Mouse (Mus musculus): ENCODE results near the gene Shank2. TPM values are rescaled to one million over a fixed set of nuclear protein-coding genes. Genes with fewer than 3 reads are reported as not detected.

The Shank2 gene
- polyA plus RNA-seq, 1 experiment from 2014 or later, result 0.54 TPM

GRCm38 (mm10) chr7:144390676-144391075 lies 388.9 kb downstream of the Shank2 start:
- no peak for ATAC-seq (ENCODE audit: insufficient read depth)
- 55% methylated on average over 8 of the region's 8 CpGs for WGBS (ENCODE audit: insufficient replicate concordance)
- no peaks in the 10 kb centered on the region for H3K4me1 ChIP-seq (replicated peaks)

DNA sequence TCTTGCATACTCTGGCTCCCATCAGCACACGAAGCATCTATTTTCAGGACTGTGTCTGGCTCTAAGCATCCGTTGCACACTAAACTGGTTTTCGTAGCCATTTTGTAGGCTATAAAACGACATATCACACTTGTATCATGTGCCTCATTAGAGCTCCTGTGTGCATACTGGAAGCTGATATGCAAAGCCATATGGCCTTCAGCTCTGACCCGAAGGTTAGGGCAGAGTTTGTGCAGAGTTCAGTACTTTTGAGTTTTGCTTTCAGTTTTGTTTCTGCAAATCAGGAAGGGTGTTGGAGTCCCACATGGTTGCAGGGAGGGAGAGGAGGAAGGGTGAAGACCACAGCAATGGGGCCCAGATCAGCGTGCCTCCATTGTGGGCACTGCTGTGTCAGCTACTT lies 390.0 kb downstream of the Shank2 start:
- no peak for ATAC-seq (ENCODE audit: insufficient read depth)
- Histone ChIP-seq H3K4me3 (replicated peaks) (no peak overlapping the region), H3K36me3 (replicated peaks) (no peaks in the 10 kb centered on the region), H3K4me2 (no peak overlapping the region), H3K9ac (no peak overlapping the region), H3K27ac (replicated peaks) (no peak overlapping the region), H3K9me3 (replicated peaks) (no peaks in the 10 kb centered on the region), H3K27me3 (no peaks in the 10 kb centered on the region), H3K4me1 (replicated peaks) (no peaks in the 10 kb centered on the region)
- WGBS (ENCODE audit: insufficient replicate concordance), result 55% methylated on average over 6 of the region's 6 CpGs

More at GRCm38 (mm10) chr7:144390676-144391075, 388.9 kb downstream of the Shank2 start:
- Histone ChIP-seq H3K4me2 (no peak overlapping the region), H3K27ac (replicated peaks) (no peak overlapping the region), H3K36me3 (replicated peaks) (no peaks in the 10 kb centered on the region), H3K27me3 (no peaks in the 10 kb centered on the region), H3K9me3 (replicated peaks) (no peaks in the 10 kb centered on the region), H3K9ac (no peak overlapping the region), H3K4me3 (replicated peaks) (no peak overlapping the region)

GRCm38 (mm10) chr7:144402492-144402891 lies 400.8 kb downstream of the Shank2 start:
- H3K27ac ChIP-seq (replicated peaks), result no peak overlapping the region
- H3K27me3 ChIP-seq, result no peaks in the 10 kb centered on the region
- no peak overlapping the region for H3K4me3 ChIP-seq (replicated peaks)
- no peak for ATAC-seq (ENCODE audit: insufficient read depth)
- H3K4me2 ChIP-seq, result no peak overlapping the region
- H3K9ac ChIP-seq, result no peak overlapping the region
- H3K9me3 ChIP-seq (replicated peaks), result no peaks in the 10 kb centered on the region
- WGBS (ENCODE audit: insufficient replicate concordance), result 51% methylated on average over 4 of the region's 4 CpGs
- no peaks in the 10 kb centered on the region for H3K36me3 ChIP-seq (replicated peaks)
- H3K4me1 ChIP-seq (replicated peaks), result no peaks in the 10 kb centered on the region

- Histone ChIP-seq H3K4me1 (replicated peaks) (no peaks in the 10 kb centered on the region), H3K27ac (replicated peaks) (no peak overlapping the region), H3K9ac (no peak overlapping the region), H3K27me3 (0 out of 2 replicates have a peak, but pooled peaks cover 5% of the 10 kb centered on the region), H3K4me2 (no peak overlapping the region), H3K36me3 (replicated peaks) (no peaks in the 10 kb centered on the region), H3K9me3 (replicated peaks) (no peaks in the 10 kb centered on the region), H3K4me3 (replicated peaks) (no peak overlapping the region)
- WGBS (ENCODE audit: insufficient replicate concordance), result 44% methylated on average over 4 of the region's 4 CpGs
- no peak for ATAC-seq (ENCODE audit: insufficient read depth)
Measured at GRCm38 (mm10) chr7:144407675-144408074, 405.9 kb downstream of the Shank2 start.

DNA sequence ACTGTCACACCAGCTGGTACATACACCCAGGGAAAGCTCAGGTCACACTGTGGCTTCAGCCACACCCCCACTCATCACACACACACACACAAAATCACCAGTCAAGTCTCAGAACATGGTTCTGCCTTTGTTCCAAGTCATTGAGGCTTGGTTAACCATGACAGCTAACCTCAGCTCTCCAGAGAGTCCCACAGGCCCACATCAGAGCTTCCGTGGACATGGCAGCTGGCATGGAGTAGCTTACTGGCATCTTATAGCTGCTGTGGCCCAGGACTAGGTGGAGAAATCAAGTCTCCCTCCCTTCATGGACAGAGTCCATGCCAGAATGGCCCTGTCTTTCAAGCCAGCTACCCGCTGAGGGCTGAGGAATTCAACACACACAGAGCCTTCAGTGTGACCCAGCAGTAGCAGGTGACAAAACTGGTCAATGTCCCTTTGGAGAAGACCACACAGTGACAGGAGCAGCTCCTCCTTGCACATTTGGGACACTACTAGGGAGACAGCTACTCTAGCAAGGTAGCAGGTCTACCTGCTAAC lies 406.8 kb downstream of the Shank2 start:
- no peak overlapping the region for H3K27ac ChIP-seq (replicated peaks)
- H3K9ac ChIP-seq, result no peak overlapping the region
- no peak for ATAC-seq (ENCODE audit: insufficient read depth)
- no peaks in the 10 kb centered on the region for H3K9me3 ChIP-seq (replicated peaks)
- WGBS (ENCODE audit: insufficient replicate concordance), result 58% methylated on average over 2 of the region's 2 CpGs
- no peak overlapping the region for H3K4me2 ChIP-seq
- 0 out of 2 replicates have a peak, but pooled peaks cover 5% of the 10 kb centered on the region for H3K27me3 ChIP-seq
- H3K4me1 ChIP-seq (replicated peaks), result no peaks in the 10 kb centered on the region
- H3K36me3 ChIP-seq (replicated peaks), result no peaks in the 10 kb centered on the region
- no peak overlapping the region for H3K4me3 ChIP-seq (replicated peaks)

GRCm38 (mm10) chr7:144409682-144410081 lies 408.0 kb downstream of the Shank2 start:
- Histone ChIP-seq H3K4me3 (replicated peaks) (no peak overlapping the region), H3K9me3 (replicated peaks) (no peaks in the 10 kb centered on the region), H3K4me2 (no peak overlapping the region), H3K27me3 (0 out of 2 replicates have a peak, but pooled peaks cover 5% of the 10 kb centered on the region), H3K36me3 (replicated peaks) (no peaks in the 10 kb centered on the region), H3K27ac (replicated peaks) (no peak overlapping the region), H3K4me1 (replicated peaks) (no peaks in the 10 kb centered on the region), H3K9ac (no peak overlapping the region)
- ATAC-seq (ENCODE audit: insufficient read depth), result no peak
- 68% methylated on average over 18 of the region's 18 CpGs for WGBS (ENCODE audit: insufficient replicate concordance)

DNA sequence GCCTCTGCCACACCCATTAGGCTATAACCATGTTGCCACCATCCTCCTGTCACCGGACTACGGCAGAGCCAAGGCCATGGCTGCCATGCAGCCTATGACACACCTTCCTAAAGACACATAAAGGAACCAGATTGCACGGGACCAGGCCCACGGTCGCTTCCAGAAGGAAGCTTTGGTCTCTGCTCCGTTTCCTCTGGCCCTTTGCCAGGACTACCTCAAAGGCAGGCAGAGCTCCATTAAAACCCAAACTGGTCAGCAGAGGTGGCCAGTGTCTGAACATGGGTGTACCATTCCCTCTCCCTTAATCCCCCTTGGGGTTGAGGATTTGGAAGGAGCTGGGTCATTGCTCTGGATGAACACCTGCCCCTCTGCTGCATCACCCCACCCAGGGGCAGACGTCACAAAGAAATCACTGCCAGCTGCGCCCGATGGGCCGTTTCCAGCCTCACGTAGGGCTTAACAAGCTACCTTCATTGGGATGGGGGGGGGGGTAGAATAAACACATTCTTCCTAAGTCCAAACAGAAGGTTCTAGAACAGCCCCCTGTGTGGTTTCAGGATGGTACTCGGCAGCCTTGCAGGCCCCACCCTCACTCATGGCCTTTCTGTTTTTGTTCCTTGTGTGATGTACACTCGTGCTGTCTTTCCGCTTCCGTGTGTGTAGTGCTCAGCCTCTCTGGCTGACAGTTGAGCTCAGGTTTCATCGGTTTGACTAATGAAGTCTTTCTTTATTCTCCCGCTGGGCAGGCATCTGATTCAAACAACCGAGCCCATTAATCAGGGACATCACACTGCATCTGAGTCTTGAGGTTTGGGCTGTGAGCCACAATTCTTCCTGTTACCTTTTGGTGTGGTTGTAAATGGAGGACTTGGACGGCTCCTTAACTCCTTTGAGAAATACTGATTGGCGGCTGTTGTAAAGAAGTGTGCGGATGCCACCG lies 410.5 kb downstream of the Shank2 start:
- Histone ChIP-seq H3K27ac (replicated peaks) (no peak overlapping the region), H3K4me1 (replicated peaks) (no peaks in the 10 kb centered on the region), H3K27me3 (0 out of 2 replicates have a peak, but pooled peaks cover 5% of the 10 kb centered on the region), H3K36me3 (replicated peaks) (no peaks in the 10 kb centered on the region), H3K4me3 (replicated peaks) (no peak overlapping the region), H3K9me3 (replicated peaks) (no peaks in the 10 kb centered on the region), H3K4me2 (no peak overlapping the region), H3K9ac (no peak overlapping the region)
- 62% methylated on average over 22 of the region's 22 CpGs for whole genome bisulfite sequencing (ENCODE audit: insufficient replicate concordance)
- ATAC-seq (ENCODE audit: insufficient read depth), result no peak

- Histone ChIP-seq H3K4me1 (replicated peaks) (no peaks in the 10 kb centered on the region), H3K4me3 (replicated peaks) (no peak overlapping the region), H3K9ac (no peak overlapping the region), H3K9me3 (replicated peaks) (no peaks in the 10 kb centered on the region), H3K36me3 (replicated peaks) (no peaks in the 10 kb centered on the region), H3K27me3 (no peaks in the 10 kb centered on the region), H3K4me2 (no peak overlapping the region), H3K27ac (replicated peaks) (no peak overlapping the region)
- ATAC-seq (ENCODE audit: insufficient read depth), result no peak
- WGBS (ENCODE audit: insufficient replicate concordance), result 61% methylated on average over 5 of the region's 5 CpGs
Measured at GRCm38 (mm10) chr7:144414632-144415031, 412.9 kb downstream of the Shank2 start.

- H3K4me3 ChIP-seq (replicated peaks), result no peak overlapping the region
- 51% methylated on average over 4 of the region's 4 CpGs for WGBS (ENCODE audit: insufficient replicate concordance)
- no peaks in the 10 kb centered on the region for H3K36me3 ChIP-seq (replicated peaks)
- peaks cover 6% of the 10 kb centered on the region; the same call in 1 of the 2 replicates for H3K4me1 ChIP-seq (replicated peaks)
- H3K4me2 ChIP-seq, result no peak overlapping the region
- no peak for ATAC-seq (ENCODE audit: insufficient read depth)
- H3K9me3 ChIP-seq (replicated peaks), result no peaks in the 10 kb centered on the region
- H3K27me3 ChIP-seq, result no peaks in the 10 kb centered on the region; the same call in 1 of the 2 replicates
- H3K27ac ChIP-seq (replicated peaks), result no peak overlapping the region
- no peak overlapping the region for H3K9ac ChIP-seq
Measured at GRCm38 (mm10) chr7:144415795-144416194, 414.1 kb downstream of the Shank2 start.

- no peaks in the 10 kb centered on the region for H3K36me3 ChIP-seq (replicated peaks)
- H3K9ac ChIP-seq, result no peak overlapping the region
- WGBS (ENCODE audit: insufficient replicate concordance), result 58% methylated on average over 2 of the region's 2 CpGs
- H3K27ac ChIP-seq (replicated peaks), result no peak overlapping the region
- H3K4me3 ChIP-seq (replicated peaks), result no peak overlapping the region
- ATAC-seq (ENCODE audit: insufficient read depth), result no peak
- H3K4me2 ChIP-seq, result no peak overlapping the region
- peaks cover 6% of the 10 kb centered on the region; the same call in 1 of the 2 replicates for H3K4me1 ChIP-seq (replicated peaks)
- H3K9me3 ChIP-seq (replicated peaks), result no peaks in the 10 kb centered on the region
- no peaks in the 10 kb centered on the region; the same call in 1 of the 2 replicates for H3K27me3 ChIP-seq
Measured at GRCm38 (mm10) chr7:144417234-144417633, 415.5 kb downstream of the Shank2 start.

DNA sequence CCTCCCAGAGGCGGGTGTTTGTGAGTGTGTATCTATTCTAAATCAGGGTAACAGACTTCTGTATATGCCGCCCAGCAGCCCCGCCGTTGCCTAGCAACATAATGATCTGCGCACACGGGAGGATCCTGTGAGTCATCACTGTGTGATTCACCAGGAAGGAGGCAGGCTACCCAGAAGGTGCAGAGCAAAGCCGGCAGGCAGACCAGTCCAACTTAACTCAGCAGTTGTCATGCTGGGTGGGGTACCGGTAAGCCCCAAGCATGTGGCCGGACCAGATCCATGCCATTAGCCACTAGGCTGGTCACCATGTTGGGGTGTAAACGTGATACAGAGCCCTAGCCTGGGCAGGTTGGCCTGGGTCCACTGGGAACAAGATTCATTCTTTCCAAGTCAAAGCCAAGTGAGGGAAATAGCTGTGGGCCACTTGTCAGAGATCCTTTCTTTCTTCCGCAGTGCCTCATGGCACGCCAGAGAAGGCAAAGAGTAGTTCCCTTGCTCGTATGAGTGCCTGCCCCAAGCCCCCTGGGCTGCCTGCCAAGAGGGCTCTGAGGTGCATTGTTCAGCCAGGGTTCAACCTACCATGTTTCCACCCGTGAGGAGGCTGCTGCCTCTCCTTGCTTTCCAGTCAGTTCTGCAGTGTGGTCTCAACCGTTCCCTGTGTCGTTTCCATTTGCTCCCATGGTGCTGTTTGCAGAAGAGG lies 416.1 kb downstream of the Shank2 start:
- no peak for ATAC-seq (ENCODE audit: insufficient read depth)

More for the DNA sequence above, 416.1 kb downstream of the Shank2 start:
- H3K27ac ChIP-seq (replicated peaks), result no peak overlapping the region
- no peaks in the 10 kb centered on the region for H3K9me3 ChIP-seq (replicated peaks)
- no peak overlapping the region for H3K4me2 ChIP-seq
- H3K9ac ChIP-seq, result no peak overlapping the region
- no peak overlapping the region for H3K4me3 ChIP-seq (replicated peaks)
- WGBS (ENCODE audit: insufficient replicate concordance), result 41% methylated on average over 16 of the region's 16 CpGs
- H3K36me3 ChIP-seq (replicated peaks), result no peaks in the 10 kb centered on the region
- H3K4me1 ChIP-seq (replicated peaks), result peaks cover 6% of the 10 kb centered on the region; the same call in 1 of the 2 replicates
- no peaks in the 10 kb centered on the region; the same call in 1 of the 2 replicates for H3K27me3 ChIP-seq
